Mouse (Mus musculus): ENCODE data around the gene Atg9b. TPM values are rescaled to one million over a fixed set of nuclear protein-coding genes. Genes with fewer than 3 reads are reported as not detected.

Atg9b gene
- 0.22 TPM for polyA plus RNA-seq (2017; shearing (Covaris generic))

DNA sequence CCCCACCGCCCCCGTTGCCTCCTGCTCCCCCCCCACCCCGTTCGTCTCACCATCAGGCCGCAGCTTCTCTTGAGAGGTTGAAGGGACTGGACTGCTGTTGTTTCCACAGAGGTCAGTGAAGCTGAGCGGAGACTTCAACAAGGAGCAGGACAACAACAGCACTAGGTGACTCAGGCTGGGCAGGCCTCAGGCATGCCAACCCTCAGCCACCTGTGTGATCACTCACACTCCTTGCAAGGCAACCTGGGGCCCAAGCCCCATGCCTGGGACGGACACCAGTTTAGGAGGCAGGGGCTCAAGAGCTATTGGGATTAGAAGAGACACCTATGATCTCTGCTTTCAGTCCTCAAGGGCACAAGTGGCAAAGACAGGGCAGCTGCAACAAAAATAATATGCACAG, at the start of gene Atg9b:
Gene Atg9b, minus strand, starts transcription at position 280 of the 400 bp plus-strand sequence.

DNA sequence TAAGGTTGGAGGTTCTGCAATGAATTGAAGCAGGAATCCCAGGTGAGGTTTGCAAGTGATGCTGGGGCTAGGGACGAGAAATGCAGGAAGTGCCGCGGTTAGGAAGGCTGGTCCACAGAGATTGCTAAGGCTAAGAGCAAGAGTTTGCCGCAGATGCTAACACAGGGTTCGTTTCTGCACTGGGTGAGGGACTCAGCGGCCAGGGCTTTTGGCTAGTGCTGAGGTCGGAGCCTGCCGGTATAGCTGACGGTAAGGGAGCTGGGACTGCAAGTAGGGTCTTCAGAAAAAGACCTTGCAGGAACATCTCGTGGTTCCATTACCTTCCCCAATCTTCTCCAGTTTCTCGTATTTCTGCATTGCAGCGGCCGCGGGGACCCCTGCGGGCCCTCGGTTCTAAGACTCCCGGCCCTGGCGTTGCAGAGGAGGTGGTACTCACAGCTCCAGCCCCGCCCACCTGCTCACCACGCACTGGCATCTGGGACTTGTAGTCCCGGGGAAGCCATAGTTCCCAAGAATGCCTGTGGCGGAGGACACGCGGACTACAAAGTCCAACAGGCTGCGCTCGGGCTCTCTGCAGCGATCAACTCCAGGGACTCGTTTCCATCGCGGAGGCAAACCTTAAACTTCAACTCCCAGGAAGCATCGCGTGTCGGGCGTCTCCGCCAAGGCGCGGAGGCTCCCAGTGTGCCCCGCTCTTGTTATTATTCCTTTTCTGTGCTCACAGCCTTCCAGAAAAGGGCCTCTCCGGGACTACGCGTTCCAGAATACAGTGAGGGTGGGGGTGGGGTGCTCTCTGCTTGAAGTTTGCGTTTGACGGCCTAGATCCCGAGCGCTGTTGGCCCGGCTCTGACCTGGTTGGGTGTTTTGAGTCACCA, 31.4 kb upstream of the Atg9b start, which contains the start of the genes Cdk5 and Slc4a2:
Gene Cdk5, minus strand, starts transcription at position 402 of the 875 bp plus-strand sequence.
Gene Slc4a2, plus strand, starts transcription at position 709 of the 875 bp plus-strand sequence.

DNA sequence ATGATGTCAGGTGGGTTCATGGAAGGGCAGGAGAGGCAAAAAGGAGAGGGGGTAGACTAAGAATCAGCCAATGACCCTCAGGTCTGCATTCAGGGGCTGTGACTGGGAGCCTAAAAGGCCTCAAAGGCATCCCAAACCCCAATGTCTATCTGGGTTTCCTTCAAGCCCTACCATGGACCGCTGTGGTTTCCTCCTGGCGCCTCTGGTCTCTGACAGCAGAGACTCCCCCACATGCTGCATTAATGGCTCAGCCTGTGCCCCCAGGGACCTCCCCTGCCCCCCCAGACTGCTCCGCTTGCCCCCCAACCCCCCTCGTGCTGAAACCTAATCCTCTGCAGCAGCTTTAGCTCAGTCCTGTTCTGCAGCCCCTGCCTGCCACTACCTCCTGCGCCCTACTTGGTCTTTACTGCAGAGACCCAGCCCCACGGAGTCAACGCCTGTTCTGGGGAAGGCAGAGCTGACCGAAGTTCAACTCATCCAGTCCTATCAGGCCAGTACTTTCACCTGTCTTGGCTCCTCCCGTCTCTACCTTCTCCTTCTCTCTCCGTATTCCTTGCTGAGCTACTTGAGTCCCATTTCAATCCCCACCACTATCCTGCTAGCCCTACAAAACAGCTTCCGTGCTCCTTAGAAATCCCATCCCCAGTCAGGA, 21.2 kb upstream of the Atg9b start, which contains the start of gene Asic3:
Gene Asic3, plus strand, starts transcription at position 351 of the 652 bp plus-strand sequence.

DNA sequence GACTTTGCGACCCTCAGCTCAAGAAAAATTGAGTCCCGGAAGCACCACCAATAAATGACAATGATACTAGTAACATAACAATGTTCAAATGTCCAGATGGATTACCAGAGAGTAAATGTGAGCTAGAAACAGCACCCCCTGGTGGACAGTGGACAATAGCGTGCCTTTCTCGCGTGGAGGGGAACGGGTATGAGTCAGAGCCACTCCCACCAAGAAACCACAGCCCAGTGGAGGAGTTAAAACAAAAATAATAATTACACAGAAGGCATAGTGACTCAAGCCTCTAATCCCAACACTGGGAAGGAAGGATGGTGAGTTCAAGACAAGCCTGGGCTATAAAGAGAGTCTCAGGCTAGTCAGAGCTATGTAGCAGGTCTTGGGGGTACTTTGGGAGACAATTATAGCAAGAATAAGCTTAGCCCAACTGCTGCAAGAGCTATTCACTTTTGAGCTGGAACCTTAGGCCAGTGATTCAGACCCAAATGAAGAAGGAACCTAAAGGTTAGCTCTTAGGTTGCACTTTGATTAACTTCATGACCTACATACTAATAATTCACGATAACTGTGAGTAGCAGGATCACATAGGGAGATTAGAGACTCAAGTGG, 1.6 kb upstream of the Atg9b start, which contains the start of gene Abcb8:
Gene Abcb8, plus strand, starts transcription at position 272 of the 606 bp plus-strand sequence.

DNA sequence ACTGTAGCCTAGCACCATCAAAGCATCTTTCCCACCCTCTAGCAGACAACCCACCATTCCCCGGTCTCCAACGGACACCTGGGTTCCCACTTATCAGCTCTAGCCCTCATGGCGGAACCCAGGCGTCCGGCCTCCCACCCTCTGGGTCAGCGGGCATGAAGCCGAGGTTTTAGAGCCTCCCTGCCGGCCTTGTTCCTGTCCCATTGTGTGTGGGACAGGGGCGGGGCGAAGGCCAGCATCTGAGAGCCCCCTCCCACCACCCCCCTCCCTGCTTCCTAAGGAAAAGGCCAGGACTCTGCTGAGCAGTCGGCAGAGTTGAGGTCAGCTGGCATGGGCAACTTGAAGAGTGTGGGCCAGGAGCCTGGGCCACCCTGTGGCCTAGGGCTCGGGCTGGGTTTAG, 27.4 kb downstream of the Atg9b start, which contains the start of gene Nos3:
Gene Nos3, plus strand, starts transcription at position 303 of the 400 bp plus-strand sequence.

DNA sequence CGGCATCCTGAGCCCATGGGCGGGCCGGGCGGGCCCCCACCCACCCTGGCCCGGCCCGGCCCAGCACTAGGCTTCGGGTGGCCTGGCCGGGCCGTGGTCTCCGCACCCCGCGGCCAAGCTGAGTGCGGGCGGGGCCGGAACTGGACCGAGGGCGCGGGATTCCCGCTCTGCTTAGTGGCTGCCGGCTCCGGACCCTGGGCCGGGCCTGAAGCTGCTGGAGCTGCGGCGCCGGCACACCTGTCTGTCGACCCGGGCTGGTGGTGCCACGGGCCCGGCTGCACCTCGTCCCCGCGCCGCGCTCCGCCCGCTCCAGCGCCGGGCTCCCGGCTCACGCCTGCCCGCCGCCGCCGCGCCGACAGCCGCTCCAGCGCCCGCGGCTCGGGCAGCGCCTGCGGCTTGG, 40.7 kb downstream of the Atg9b start, which contains the start of gene Kcnh2:
Gene Kcnh2, minus strand, starts transcription at position 327 of the 400 bp plus-strand sequence.

Other genes starting within 250 kb of the Atg9b start
- gene Nupl2, start 227.2 kb downstream of the Atg9b start, polyA plus RNA-seq (2017; shearing (Covaris generic)) = 7.2 TPM
- gene Kcnh2, start 40.5 kb downstream of the Atg9b start, polyA plus RNA-seq (2017; shearing (Covaris generic)) = 5.1 TPM
- not detected for gene Nos3, start 27.3 kb downstream of the Atg9b start, polyA plus RNA-seq (2017; shearing (Covaris generic))
- gene Abcb8, start 1.5 kb upstream of the Atg9b start, polyA plus RNA-seq (2017; shearing (Covaris generic)) = 16.1 TPM
- not detected for gene Asic3, start 21.2 kb upstream of the Atg9b start, polyA plus RNA-seq (2017; shearing (Covaris generic))
- gene Cdk5, start 31.4 kb upstream of the Atg9b start, polyA plus RNA-seq (2017; shearing (Covaris generic)) = 70.9 TPM
- 33.4 TPM for gene Slc4a2, start 31.7 kb upstream of the Atg9b start, polyA plus RNA-seq (2017; shearing (Covaris generic))
- 103 TPM for gene Fastk, start 53.1 kb upstream of the Atg9b start, polyA plus RNA-seq (2017; shearing (Covaris generic))
- 61.6 TPM for gene Tmub1, start 55.7 kb upstream of the Atg9b start, polyA plus RNA-seq (2017; shearing (Covaris generic))
- 109 TPM for gene Agap3, start 60.0 kb upstream of the Atg9b start, polyA plus RNA-seq (2017; shearing (Covaris generic))
- gene Gbx1, start 135.1 kb upstream of the Atg9b start, polyA plus RNA-seq (2017; shearing (Covaris generic)) = not detected
- not detected for gene Asb10, start 148.8 kb upstream of the Atg9b start, polyA plus RNA-seq (2017; shearing (Covaris generic))
- gene 4931409K22Rik, start 164.7 kb upstream of the Atg9b start, polyA plus RNA-seq (2017; shearing (Covaris generic)) = not detected
- gene Abcf2, start 185.3 kb upstream of the Atg9b start, polyA plus RNA-seq (2017; shearing (Covaris generic)) = 104 TPM
- gene Chpf2, start 194.6 kb upstream of the Atg9b start, polyA plus RNA-seq (2017; shearing (Covaris generic)) = 25.5 TPM
- gene Smarcd3, start 232.3 kb upstream of the Atg9b start, polyA plus RNA-seq (2017; shearing (Covaris generic)) = 0.90 TPM